Mouse (Mus musculus) adrenal gland, postnatal 10 days (tissue): ENCODE measurements at regions not wholly inside any gene's neighbourhood (a gene's known extent, or its start where the extent isn't known, plus 50 kb on each side); places are given as distances from the start of the nearest gene placed in this dataset.

Experiments used
- DNase-seq: peaks from one replicate; pipeline ENCODE4 v3.0.0; 2021; ENCODE audit warnings: mixed read lengths

- no peak for DNase-seq
These were observed 67.4 kb upstream of the Prr30 start for GRCm38 (mm10) chr14:101267536-101267935.
